Mouse (Mus musculus): Measurements from ENCODE around the gene Cpa5. TPM values are rescaled to one million over a fixed set of nuclear protein-coding genes. Genes with fewer than 3 reads are reported as not detected.

Gene Cpa5
- polyA plus RNA-seq (2021; fragmentation: Nextera tagmentation), result 0.11 TPM in 1 of 2 replicates, not detected in the other
- long read RNA-seq, experiment 1, result 0 reads
- long read RNA-seq, experiment 2, result 0 reads

GRCm38 (mm10) chr6:30610710-30611109, at the start of gene Cpa5:
Gene Cpa5, plus strand, starts transcription at chr6:30611010.

GRCm38 (mm10) chr6:30568069-30568468, 42.7 kb upstream of the Cpa5 start, which contains the start of gene Cpa4:
Gene Cpa4, plus strand, starts transcription at chr6:30568369.

GRCm38 (mm10) chr6:30638674-30639268, 28.0 kb downstream of the Cpa5 start, which contains the start of gene Cpa1:
Gene Cpa1, plus strand, starts transcription at chr6:30639218.

Other genes with a start within 250 kb of the Cpa5 start
- gene Zc3hc1, start 220.0 kb upstream of the Cpa5 start, polyA plus RNA-seq (2021; fragmentation: Nextera tagmentation), result 28.7 and 40.5 TPM in 2 replicates
- gene Klhdc10, start 209.1 kb upstream of the Cpa5 start, polyA plus RNA-seq (2021; fragmentation: Nextera tagmentation), result 4.3 and 5.1 TPM in 2 replicates
- gene Tmem209, start 101.2 kb upstream of the Cpa5 start, polyA plus RNA-seq (2021; fragmentation: Nextera tagmentation), result 28.7 and 41.4 TPM in 2 replicates
- gene Ssmem1, start 101.2 kb upstream of the Cpa5 start, polyA plus RNA-seq (2021; fragmentation: Nextera tagmentation), result 0.16 and 0.25 TPM in 2 replicates
- gene Cpa2, start 69.4 kb upstream of the Cpa5 start, polyA plus RNA-seq (2021; fragmentation: Nextera tagmentation), result 3.5 and 4.9 TPM in 2 replicates
- gene Cpa4, start 42.6 kb upstream of the Cpa5 start, polyA plus RNA-seq (2021; fragmentation: Nextera tagmentation), result 0.18 and 0.32 TPM in 2 replicates
- gene Cpa1, start 28.2 kb downstream of the Cpa5 start, polyA plus RNA-seq (2021; fragmentation: Nextera tagmentation), result not detected in 2 replicates
- 3.0 and 8.3 TPM in 2 replicates for gene Cep41, start 82.7 kb downstream of the Cpa5 start, polyA plus RNA-seq (2021; fragmentation: Nextera tagmentation)
- 46.8 and 66.7 TPM in 2 replicates for gene Mest, start 112.5 kb downstream of the Cpa5 start, polyA plus RNA-seq (2021; fragmentation: Nextera tagmentation)

Data from left cerebral cortex, adult 6 months (tissue).